Mouse (Mus musculus) lung, embryonic 14.5 days (tissue): Measurements from ENCODE around the gene Vmn2r91. TPM values are rescaled to one million over a fixed set of nuclear protein-coding genes. Genes with fewer than 3 reads are reported as not detected.
A peak's percentile ranks its signal among the peaks of the same experiment; 100 is the strongest.
"Not testable (repeated sequence)": the region's sequence is repeated elsewhere in the genome, so short reads cannot be mapped to it uniquely, and the experiment has no call there.

Experiments used
- ATAC-seq: fragments of 200-750 bp; cut with Nextera tagmentation; 2 replicates; pipeline ENCODE4 v1.8.0; 2017; ENCODE audit warnings: mild to moderate bottlenecking, moderate TSS enrichment, moderate library complexity; ENCODE audit not compliant: insufficient read depth
- DNase-seq: peaks from one replicate; pipeline ENCODE4 v3.0.0-alpha.2; 2015
- H3K27ac ChIP-seq: fragments of 300-500 bp; sonication (generic); 2 replicates; pipeline ENCODE4 v1.5.1; 2014; ENCODE audit warnings: low read depth, mild to moderate bottlenecking, moderate library complexity
- H3K27me3 ChIP-seq: fragments of 300-500 bp; sonication (generic); 2 replicates; pipeline ENCODE4 v1.6.1; 2014; ENCODE audit warnings: low read length, control low read depth; ENCODE audit not compliant: insufficient read depth
- H3K36me3 ChIP-seq: fragments of 300-500 bp; sonication (generic); 2 replicates; pipeline ENCODE4 v1.6.1; 2014; ENCODE audit warnings: control low read depth; ENCODE audit not compliant: insufficient read depth
- H3K4me1 ChIP-seq: fragments of 300-500 bp; sonication (generic); 2 replicates; pipeline ENCODE4 v1.6.1; 2014; ENCODE audit warnings: antibody characterized with exemption, control low read depth; ENCODE audit not compliant: insufficient read depth
- H3K4me2 ChIP-seq: fragments of 300-500 bp; sonication (generic); 2 replicates; pipeline ENCODE4 v1.6.1; 2014; ENCODE audit warnings: mild to moderate bottlenecking
- H3K4me3 ChIP-seq: fragments of 300-500 bp; sonication (generic); 2 replicates; pipeline ENCODE4 v1.5.1; 2014; ENCODE audit warnings: low read depth, low read length
- H3K9ac ChIP-seq: fragments of 300-500 bp; sonication (generic); 2 replicates; pipeline ENCODE4 v1.6.1; 2014
- H3K9me3 ChIP-seq: fragments of 300-500 bp; sonication (generic); 2 replicates; pipeline ENCODE4 v1.6.1; 2016; ENCODE audit warnings: low read depth, low read length, control low read depth
- CTCF ChIP-seq: IDR thresholded peaks from 2 replicates; pipeline ENCODE4 v1.5.1; 2016; ENCODE audit warnings: antibody characterized with exemption, low read depth
- WGBS: fragments of 180-500 bp; shearing (Covaris S2); extraction: QIAGEN DNeasy Blood & Tissue Kit; methylation state at CpG from one replicate; pipeline ENCODE4 v1.1.7; 2014; 5-methylcytosine and 5-hydroxymethylcytosine counted together
- polyA plus RNA-seq: library from polyadenylated mRNA; unstranded; fragments of >200 nt; fragmentation: Nextera tagmentation; extraction: Ambion mirVana; gene quantifications from 2 replicates; pipeline ENCODE4 v1.2.1, GENCODE M21; 2014

The Vmn2r91 gene
- not detected in 2 replicates for polyA plus RNA-seq

DNA sequence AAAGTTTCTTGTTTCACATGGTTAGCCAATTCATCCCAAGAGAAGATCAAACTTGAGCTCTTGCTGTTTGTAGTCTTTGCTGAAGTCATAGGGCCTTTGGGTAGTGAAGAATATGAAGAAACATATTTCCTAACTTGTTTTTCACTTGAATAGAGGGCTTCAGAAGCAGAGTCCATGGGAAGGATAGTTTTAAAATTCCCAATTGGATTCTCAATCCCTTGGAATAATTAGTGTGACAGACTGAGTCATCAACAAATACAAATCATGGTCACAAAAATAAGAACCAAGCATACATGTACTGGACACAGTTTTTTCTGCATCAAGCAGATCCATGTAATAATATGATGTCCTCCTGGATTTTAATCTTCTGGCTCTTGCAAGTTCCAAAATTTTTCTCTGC lies at the start of gene Vmn2r91:
Gene Vmn2r91, plus strand, starts transcription at position 301 of the 400 bp plus-strand sequence.
- H3K4me2 ChIP-seq, H3K36me3 ChIP-seq, H3K27ac ChIP-seq, ATAC-seq, DNase-seq, H3K4me3 ChIP-seq, H3K27me3 ChIP-seq, H3K4me1 ChIP-seq, H3K9me3 ChIP-seq, H3K9ac ChIP-seq: not testable (repeated sequence)

GRCm38 (mm10) chr17:18049124-18049523 lies 35.7 kb upstream of the Vmn2r91 start, which contains the start of gene Vmn2r124:
Vmn2r124 (plus strand) TSS chr17:18049424.
- DNase-seq (no peak), ATAC-seq (no peak)
- no peak for TF ChIP-seq CTCF
- Histone ChIP-seq H3K4me2 (no peak within 1 kb of the TSS), H3K36me3 (no peaks in the 10 kb centered on the region), H3K9ac (no peak within 1 kb of the TSS), H3K27me3 (no peaks in the 10 kb centered on the region), H3K4me1 (no peaks in the 10 kb centered on the region), H3K4me3 (no peak within 1 kb of the TSS), H3K9me3 (no peaks in the 10 kb centered on the region), H3K27ac (no peak within 1 kb of the TSS)
- WGBS, result 44% methylated on average over 2 of the region's 2 CpGs

DNA sequence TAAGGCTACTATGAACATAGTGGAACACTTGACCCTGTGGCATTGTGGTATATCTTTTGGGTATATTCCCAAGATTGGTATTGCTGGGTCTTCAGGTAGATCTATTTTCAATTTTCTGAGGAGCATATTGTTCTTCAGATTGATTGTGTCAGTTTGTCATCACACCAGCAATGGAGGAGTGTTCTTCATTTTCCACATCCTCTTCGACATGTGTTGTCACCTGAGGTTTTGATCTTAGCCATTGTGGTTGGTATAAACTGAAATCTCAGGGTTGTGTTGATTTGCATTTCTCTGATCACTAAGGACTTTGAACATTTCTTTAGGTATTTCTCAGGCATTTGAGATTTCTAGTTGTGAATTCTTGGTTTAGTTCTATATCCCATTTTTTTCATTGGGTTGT lies 10.8 kb downstream of the Vmn2r91 start:
- WGBS, result 53% methylated on average over 1 of the region's 1 CpGs
- not testable (repeated sequence) for H3K36me3 ChIP-seq, H3K9ac ChIP-seq, ATAC-seq, H3K4me2 ChIP-seq, DNase-seq, H3K9me3 ChIP-seq, H3K4me3 ChIP-seq, H3K27me3 ChIP-seq, H3K27ac ChIP-seq, H3K4me1 ChIP-seq

- not testable (repeated sequence) for ATAC-seq, H3K27ac ChIP-seq, H3K36me3 ChIP-seq, H3K9me3 ChIP-seq, H3K4me3 ChIP-seq, H3K4me2 ChIP-seq, H3K27me3 ChIP-seq, H3K9ac ChIP-seq, H3K4me1 ChIP-seq
- DNase-seq, result peak; percentile 1
- 84% methylated on average over 3 of the region's 3 CpGs for WGBS
These were observed 17.4 kb downstream of the Vmn2r91 start for GRCm38 (mm10) chr17:18102265-18102664.

DNA sequence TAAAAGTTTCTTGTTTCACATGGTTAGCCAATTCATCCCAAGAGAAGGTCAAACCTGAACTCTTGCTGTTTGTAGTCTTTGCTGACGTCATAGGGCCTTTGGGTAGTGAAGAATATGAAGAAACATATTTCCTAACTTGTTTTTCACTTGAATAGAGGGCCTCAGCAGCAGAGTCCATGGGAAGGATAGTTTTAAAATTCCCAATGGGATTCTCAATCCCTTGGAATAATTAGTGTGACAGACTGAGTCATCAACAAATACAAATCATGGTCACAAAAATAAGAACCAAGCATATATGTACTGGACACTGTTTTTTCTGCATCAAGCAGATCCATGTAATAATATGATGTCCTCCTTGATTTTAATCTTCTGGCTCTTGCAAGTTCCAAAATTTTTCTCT lies 66.8 kb downstream of the Vmn2r91 start, which contains the start of gene Vmn2r92:
Gene Vmn2r92, plus strand, starts transcription at position 301 of the 400 bp plus-strand sequence.
- not testable (repeated sequence) for H3K9ac ChIP-seq, H3K4me3 ChIP-seq, H3K36me3 ChIP-seq, H3K27ac ChIP-seq, H3K9me3 ChIP-seq, DNase-seq, ATAC-seq, H3K4me1 ChIP-seq, H3K4me2 ChIP-seq, H3K27me3 ChIP-seq
- WGBS, result 42% methylated on average over 1 of the region's 1 CpGs

DNA sequence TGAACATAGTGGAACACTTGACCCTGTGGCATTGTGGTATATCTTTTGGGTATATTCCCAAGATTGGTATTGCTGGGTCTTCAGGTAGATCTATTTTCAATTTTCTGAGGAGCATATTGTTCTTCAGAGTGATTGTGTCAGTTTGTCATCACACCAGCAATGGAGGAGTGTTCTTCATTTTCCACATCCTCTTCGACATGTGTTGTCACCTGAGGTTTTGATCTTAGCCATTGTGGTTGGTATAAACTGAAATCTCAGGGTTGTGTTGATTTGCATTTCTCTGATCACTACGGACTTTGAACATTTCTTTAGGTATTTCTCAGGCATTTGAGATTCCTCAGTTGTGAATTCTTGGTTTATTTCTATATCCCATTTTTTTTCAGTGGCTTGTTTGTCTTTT lies 76.4 kb downstream of the Vmn2r91 start:
- H3K9ac ChIP-seq, H3K4me1 ChIP-seq, H3K4me3 ChIP-seq, ATAC-seq, H3K4me2 ChIP-seq, H3K36me3 ChIP-seq, H3K27ac ChIP-seq, H3K9me3 ChIP-seq, DNase-seq, H3K27me3 ChIP-seq: not testable (repeated sequence)
- 62% methylated on average over 2 of the region's 2 CpGs for WGBS

Other genes starting within 250 kb of the Vmn2r91 start
- gene Has1, start 229.8 kb upstream of the Vmn2r91 start, polyA plus RNA-seq, result 2.1 and 2.2 TPM in 2 replicates
- gene Fpr1, start 201.1 kb upstream of the Vmn2r91 start, polyA plus RNA-seq, result 0.13 and 0.46 TPM in 2 replicates
- gene Fpr2, start 197.2 kb upstream of the Vmn2r91 start, polyA plus RNA-seq, result 0.17 and 1.1 TPM in 2 replicates
- not detected in 2 replicates for gene Fpr3, start 197.2 kb upstream of the Vmn2r91 start, polyA plus RNA-seq
- gene Fpr-rs4, start 63.3 kb upstream of the Vmn2r91 start, polyA plus RNA-seq, result not detected in 2 replicates
- gene Vmn2r124, start 35.6 kb upstream of the Vmn2r91 start, polyA plus RNA-seq, result not detected in 2 replicates
- gene Vmn2r92, start 66.9 kb downstream of the Vmn2r91 start, polyA plus RNA-seq, result not detected in 2 replicates
- not detected in 2 replicates for gene Vmn2r94, start 192.7 kb downstream of the Vmn2r91 start, polyA plus RNA-seq
- not detected in 2 replicates for gene Vmn2r93, start 213.1 kb downstream of the Vmn2r91 start, polyA plus RNA-seq